Mouse (Mus musculus) v-Abl transformed pro-B cells (cell line): Measurements from ENCODE around the gene Gm4450.
"Not testable (repeated sequence)": the region's sequence is repeated elsewhere in the genome, so short reads cannot be mapped to it uniquely, and the experiment has no call there.

Experiments
- in situ Hi-C, 2 experiments: fragments of 400-800 bp; cut with MboI; formaldehyde crosslinking; loops; one replicate each; pipeline ENCODE4 v1.15.1; 2025; ENCODE audit not compliant: unreplicated experiment in 2 of 2

Gene Gm4450

GRCm38 (mm10) chr3:98418991-98419785, 37.7 kb downstream of the Gm4450 start:
- in situ Hi-C loops: no loop called here

- in situ Hi-C loops: no loop called here
Observed at GRCm38 (mm10) chr3:98417328-98417727, 39.6 kb downstream of the Gm4450 start.

GRCm38 (mm10) chr3:98416426-98417250, 40.3 kb downstream of the Gm4450 start:
- in situ Hi-C loops: no loop called here

- in situ Hi-C loops: no loop called here
Observed at GRCm38 (mm10) chr3:98414296-98414695, 42.6 kb downstream of the Gm4450 start.

- in situ Hi-C loops: no loop called here
Observed at GRCm38 (mm10) chr3:98413733-98414132, 43.2 kb downstream of the Gm4450 start.

- in situ Hi-C loops: not testable (repeated sequence)
Observed at GRCm38 (mm10) chr3:98410619-98411580, 46.0 kb downstream of the Gm4450 start.

GRCm38 (mm10) chr3:98407261-98407780, 49.6 kb downstream of the Gm4450 start:
- in situ Hi-C loops: not testable (repeated sequence)

GRCm38 (mm10) chr3:98406569-98407144, 50.3 kb downstream of the Gm4450 start:
- in situ Hi-C loops: not testable (repeated sequence)

GRCm38 (mm10) chr3:98405877-98406276, 51.0 kb downstream of the Gm4450 start:
- in situ Hi-C loops: not testable (repeated sequence)

- in situ Hi-C loops: not testable (repeated sequence)
Observed at GRCm38 (mm10) chr3:98404268-98404895, 52.5 kb downstream of the Gm4450 start.
